Mouse (Mus musculus) ovary, postnatal 36 days (tissue): ENCODE data around the gene BC029722.

ENCODE experiments used
- DNase-seq: peaks from one replicate; pipeline ENCODE4 v3.0.0; 2022; ENCODE audit warnings: low spot score, mixed read lengths

BC029722 gene

DNA sequence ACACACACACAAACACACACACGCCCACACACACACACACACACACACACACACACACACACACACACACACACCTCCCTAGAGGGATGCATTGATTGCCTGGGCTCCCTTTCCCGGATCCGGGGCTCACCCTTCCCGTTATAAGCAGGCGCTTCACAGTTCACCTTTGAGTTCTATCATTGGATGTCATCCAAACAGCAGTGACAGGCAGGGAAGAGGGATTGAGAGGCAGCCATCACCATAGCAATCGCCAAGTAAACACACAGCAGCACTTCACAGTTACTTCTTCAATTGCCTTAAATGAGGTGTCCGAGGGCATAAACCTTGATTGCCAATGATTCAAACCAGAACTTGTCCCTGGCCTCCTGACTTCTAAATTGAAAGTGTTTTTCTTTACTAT, 40.2 kb downstream of the BC029722 start:
- no peak for DNase-seq

DNA sequence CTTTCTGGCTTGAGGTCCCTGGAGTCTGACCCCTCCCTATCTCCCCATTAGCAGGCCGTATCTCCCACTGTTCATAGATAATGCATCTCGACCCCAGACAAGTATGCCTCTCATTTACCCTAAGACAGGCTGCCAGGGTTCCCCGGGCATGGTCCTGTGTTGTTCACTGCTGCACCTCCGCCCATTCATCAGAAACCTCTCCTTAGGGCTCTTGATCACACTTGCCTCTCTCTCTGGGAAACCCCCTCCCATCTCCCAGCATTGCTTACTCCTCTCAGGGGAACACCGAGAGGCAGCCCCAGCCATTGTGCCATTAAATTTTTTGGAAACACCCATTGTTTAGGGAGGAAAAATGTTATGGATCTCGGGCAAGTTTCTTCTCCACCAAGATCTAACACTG, 41.2 kb downstream of the BC029722 start:
- no peak for DNase-seq

DNA sequence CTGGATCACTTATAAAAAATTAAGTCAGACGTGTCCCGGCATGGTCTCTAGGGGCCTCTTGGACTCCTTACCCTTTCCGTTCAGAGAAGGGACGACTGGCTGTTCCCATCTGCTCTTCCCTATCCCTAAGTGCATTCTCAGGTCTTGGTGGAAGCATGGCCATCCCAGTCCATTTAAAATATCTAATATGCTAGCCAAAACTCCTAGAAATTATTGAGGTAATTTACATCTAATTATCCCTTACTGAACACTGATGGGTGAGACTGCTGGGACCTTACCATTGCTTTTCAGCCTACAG, 41.6 kb downstream of the BC029722 start:
- DNase-seq = no peak

DNA sequence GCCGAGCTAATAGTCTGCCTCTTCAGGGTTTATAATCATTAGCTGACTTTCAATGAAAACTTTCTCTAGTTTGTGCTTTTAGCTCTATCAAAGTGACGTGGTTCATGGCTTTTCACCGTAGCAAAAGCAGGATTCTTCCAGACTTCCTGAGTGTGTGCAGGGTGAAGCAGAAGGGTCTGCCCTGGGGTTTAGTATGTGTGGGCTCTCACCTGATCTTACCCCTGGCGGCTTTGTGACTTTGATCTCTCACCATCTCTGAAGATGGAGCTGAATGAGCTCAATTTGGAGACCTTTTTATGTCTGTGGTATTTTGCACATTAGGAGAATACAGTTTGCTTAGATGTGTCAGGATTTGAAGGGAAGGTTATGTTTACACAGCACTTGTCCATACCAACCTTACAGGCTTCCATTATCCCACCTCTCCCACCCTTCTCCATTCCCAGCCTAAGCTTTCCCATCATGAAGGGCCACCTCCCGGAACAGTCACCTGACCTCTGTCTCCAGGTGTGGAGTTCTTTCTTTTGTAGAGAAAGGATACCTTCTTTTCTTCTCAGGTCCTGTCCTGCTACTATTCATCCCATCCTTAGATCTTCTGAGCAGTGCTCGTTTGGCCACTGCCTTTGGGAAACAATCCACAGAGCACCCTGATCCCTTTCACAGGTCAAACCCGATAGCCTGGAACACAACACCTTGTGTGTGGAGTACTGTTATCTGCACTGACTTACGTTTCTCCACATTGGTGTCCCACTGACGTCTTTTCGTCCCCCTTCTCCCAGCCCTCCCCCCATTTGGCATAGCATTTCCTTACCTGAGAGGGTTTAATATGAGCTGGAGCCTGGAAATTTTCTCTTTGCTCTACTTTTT, 42.2 kb downstream of the BC029722 start:
- DNase-seq = no peak

DNA sequence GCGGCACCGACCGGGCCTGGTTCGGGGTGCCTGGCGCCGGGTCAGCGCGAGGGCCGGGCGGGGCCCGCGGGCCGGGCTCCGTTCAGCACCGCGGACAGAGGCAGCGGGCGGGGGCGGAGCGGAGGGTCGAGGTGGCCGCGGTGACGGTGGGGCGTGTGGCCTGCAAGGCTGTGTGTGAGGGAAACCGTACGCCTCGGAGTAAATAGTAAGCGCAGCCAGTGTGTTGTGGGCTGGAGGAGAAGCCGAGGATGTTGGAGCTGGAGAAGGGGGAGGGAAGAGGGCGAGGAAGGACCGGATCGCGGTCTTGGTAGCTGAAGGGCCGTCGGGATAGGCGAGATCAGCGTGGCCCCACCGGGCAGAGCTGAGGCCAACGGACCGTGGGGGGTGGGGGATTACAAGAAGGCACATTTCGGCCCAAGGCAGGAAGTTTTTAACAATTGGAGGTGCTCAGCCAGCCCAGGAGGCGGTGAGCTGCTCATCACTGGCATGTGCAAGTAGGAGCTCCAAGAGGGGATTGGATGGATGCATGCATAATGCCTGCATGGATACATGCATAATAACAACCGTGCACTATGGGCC, 43.5 kb downstream of the BC029722 start:
- peak; percentile 77 for DNase-seq

DNA sequence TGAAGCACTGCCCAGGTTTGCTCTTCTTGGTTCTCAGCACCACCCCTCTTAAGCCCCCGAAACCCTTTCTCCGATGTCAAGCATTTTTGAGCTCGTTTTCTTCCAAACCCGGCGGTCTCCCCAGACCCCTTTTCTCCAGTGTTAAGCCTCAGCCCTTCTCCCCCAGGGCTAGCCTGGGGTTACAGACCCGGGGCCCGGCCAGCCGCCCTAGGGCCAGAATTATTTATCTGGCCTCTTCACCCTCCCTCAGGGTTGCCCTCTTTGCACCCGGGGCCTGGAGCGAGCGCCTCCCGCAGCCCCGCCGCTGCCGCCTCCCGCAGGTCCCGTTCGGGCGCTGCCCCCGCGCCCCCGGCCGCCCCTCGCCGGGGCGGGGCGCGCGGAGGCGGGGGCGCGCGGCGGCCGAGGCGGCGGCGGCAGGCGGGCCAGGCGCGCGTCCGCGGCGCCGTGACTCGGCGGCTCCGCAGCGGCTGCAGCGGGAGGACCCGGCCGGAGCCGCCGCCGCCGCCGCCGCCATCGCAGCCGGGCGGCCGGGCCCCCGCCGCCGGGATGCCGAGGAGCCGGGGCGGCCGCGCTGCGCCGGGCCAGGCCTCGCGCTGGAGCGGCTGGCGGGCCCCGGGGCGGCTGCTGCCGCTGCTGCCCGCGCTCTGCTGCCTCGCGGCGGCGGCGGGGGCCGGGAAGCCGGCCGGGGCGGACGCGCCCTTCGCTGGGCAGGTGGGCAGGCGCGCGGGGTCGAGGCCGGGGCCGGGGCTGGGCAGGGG, 44.1 kb downstream of the BC029722 start, which contains the start of gene Mmp24:
Gene Mmp24 (plus strand): TSS at position 416 of the 758 bp plus-strand sequence.
- DNase-seq = no peak

DNA sequence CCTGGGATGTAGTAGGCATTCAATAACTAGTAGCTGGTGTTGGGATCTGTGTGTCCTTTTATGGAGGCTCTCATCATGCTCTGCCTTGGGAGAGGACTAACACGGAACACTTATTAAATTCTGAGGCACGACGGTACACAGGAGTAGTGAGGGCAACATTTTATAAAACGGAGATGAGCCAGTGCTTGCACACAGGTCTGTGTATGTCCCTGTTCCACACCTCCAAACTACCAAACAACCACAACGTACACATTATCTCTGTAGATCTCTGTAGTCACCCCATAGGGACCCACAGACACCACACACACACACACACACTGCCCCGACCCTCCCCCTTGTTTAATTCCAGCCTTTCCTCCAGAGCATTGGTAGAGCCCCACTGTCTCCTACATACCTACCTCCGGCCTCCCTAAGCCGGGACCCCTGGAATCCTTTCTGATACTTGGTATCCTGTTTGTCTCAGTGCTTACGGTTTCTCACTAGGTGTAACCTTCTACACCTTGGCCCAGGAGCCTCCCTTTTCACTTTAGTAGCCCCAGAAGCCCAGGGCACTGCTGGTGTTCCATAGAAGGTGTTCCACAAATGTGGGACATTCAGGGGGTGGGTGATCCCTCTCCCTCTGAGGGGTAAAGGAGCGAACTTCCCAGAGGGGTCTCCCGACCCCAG, 44.8 kb downstream of the BC029722 start:
- DNase-seq = no peak

DNA sequence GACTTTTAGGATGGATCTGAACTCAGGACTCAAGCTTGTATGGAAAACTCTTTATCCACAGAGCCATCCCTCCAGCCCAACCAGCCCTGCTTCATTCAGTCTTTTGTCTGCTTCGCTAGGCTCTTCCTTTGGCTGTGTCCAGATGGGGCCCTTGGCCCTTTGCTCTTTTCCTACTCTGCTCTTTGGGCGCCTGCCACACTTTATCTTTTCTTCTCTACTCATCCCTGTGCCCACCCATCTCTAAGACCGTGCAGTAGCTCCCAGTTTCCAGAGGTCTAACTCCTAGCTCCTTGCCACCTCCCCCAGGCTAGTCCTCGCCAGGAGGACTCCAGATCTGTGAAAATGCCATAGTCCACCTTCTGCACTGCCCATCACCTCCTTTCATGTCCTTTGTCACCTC, 45.6 kb downstream of the BC029722 start:
- no peak for DNase-seq
